Mouse (Mus musculus): Measurements from ENCODE around the gene Ubash3a.

DNA sequence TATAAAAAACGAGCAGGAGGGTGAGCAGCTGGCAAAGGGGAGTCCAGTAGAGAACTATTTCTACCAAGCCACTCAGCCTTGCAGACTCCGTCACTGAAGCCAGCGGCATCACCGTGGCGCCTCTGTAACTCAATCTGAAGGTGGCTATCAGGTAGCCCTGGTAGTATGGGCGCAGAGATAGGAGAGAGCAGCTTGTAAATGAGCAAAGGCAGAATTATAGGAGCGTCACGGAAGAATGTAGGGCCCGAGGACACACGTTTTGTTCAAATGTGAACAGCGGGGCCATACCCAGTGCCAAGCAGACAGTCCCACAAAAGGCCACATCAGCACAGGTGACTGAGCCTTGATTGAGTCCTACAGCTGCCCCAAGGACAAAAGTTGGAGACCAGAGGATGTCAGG lies 8.8 kb upstream of the Ubash3a start, which contains the start of gene Tmprss3:
- TF ChIP-seq CTCF (IDR thresholded peaks at IDR 0.05; ENCODE audit: insufficient read depth, low read depth, low read length) (no peak), POLR2A (IDR thresholded peaks at IDR 0.05; ENCODE audit: insufficient read depth, low read depth, low read length) (no peak)

Measured in olfactory bulb, adult 2 months (tissue).